Mouse (Mus musculus) embryonic facial prominence, embryonic 13.5 days (tissue): Measurements from ENCODE around the gene 5430403G16Rik. TPM values are rescaled to one million over a fixed set of nuclear protein-coding genes. Genes with fewer than 3 reads are reported as not detected.
"Not testable (repeated sequence)": the region's sequence is repeated elsewhere in the genome, so short reads cannot be mapped to it uniquely, and the experiment has no call there.

Source experiments
- ATAC-seq: fragments of 200-750 bp; cut with Nextera tagmentation; 2 replicates; pipeline ENCODE4 v1.8.0; 2017; ENCODE audit warnings: low read depth; ENCODE audit not compliant: insufficient number of reproducible peaks, insufficient read depth, low FRiP score, low TSS enrichment
- H3K27ac ChIP-seq: fragments of 300-500 bp; sonication (generic); 2 replicates; pipeline ENCODE4 v1.5.1; 2015; ENCODE audit warnings: moderate library complexity, mild to moderate bottlenecking, inconsistent platforms
- H3K27me3 ChIP-seq: fragments of 300-500 bp; sonication (generic); 2 replicates; pipeline ENCODE4 v1.6.1; 2015; ENCODE audit warnings: mild to moderate bottlenecking, inconsistent platforms
- H3K36me3 ChIP-seq: fragments of 300-500 bp; sonication (generic); 2 replicates; pipeline ENCODE4 v1.6.1; 2015; ENCODE audit warnings: mild to moderate bottlenecking, inconsistent platforms
- H3K4me1 ChIP-seq: fragments of 300-500 bp; sonication (generic); 2 replicates; pipeline ENCODE4 v1.6.1; 2015; ENCODE audit warnings: inconsistent platforms
- H3K4me2 ChIP-seq: fragments of 300-500 bp; sonication (generic); 2 replicates; pipeline ENCODE4 v1.6.1; 2015; ENCODE audit warnings: moderate library complexity, mild to moderate bottlenecking, inconsistent platforms
- H3K4me3 ChIP-seq: fragments of 300-500 bp; sonication (generic); 2 replicates; pipeline ENCODE4 v1.5.1; 2015; ENCODE audit warnings: mild to moderate bottlenecking, inconsistent platforms
- H3K9ac ChIP-seq: fragments of 300-500 bp; sonication (generic); 2 replicates; pipeline ENCODE4 v1.6.1; 2015; ENCODE audit warnings: mild to moderate bottlenecking, inconsistent platforms
- H3K9me3 ChIP-seq: fragments of 300-500 bp; sonication (generic); 2 replicates; pipeline ENCODE4 v1.6.1; 2016; ENCODE audit warnings: inconsistent platforms
- WGBS: fragments of 180-500 bp; shearing (Covaris S2); methylation state at CpG from one replicate; pipeline ENCODE4 v1.1.7; 2015; ENCODE audit warnings: mixed read lengths; 5-methylcytosine and 5-hydroxymethylcytosine counted together
- polyA plus RNA-seq: library from polyadenylated mRNA; unstranded; fragments of >200 nt; fragmentation: Nextera tagmentation; extraction: Ambion mirVana; gene quantifications from 2 replicates; pipeline ENCODE4 v1.2.1, GENCODE M21; 2015

Gene 5430403G16Rik
- 3.6 and 4.0 TPM in 2 replicates for polyA plus RNA-seq

DNA sequence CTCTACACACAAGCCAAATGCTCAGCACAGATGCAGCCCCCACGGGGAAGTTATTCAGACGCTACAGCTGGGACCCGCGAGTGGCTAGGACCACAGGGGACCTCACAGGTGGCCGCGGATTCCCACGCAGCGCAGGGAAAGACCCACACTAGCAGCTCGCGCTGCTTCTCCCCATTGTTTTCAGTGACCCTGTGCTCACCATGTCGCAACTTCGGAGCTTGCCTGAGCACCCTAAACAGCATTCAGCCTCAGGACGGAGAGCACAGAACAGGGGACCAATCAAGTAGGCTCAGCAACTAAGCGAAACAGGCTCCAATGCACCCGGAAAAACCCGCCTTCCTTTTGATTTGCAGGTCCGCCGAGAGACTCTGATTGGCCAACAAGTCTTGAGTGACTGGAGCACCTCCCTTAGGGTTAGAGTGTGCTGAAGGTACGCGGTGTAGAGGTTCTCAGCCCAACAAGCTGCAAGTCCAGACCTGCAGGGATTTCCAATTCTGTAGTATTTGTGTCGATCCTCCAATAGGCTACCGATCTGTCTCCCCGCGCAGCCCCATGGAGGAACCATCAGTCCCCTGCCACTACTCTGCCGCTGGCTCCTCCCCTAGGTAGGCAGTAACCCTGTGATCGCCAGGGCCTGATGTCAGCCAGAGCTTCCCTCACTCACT lies at the start of gene 5430403G16Rik:
TSS of gene 5430403G16Rik (minus strand) at position 505 of the 665 bp plus-strand sequence.
- H3K27ac ChIP-seq, result peak within 1 kb of the TSS; percentile 78
- ATAC-seq, result peak; percentile 95

DNA sequence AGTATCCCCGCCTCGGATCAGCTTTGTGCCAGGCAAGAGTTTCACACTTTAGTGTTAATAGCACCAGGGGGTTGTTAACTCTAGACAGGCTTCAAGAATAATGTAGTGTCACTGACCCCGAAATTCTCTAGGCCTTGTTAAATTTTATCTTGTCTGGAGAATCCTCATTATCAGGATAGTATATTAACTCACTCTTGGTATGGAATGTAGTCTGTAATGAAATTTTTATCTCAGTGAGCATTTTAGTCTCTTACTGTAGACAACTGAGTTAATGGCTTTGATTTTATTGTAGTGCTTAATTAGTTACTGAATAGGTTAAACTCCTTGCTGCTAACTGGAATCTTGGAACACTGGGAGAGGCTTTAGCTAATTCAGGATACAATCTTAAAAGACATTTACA lies 26.5 kb upstream of the 5430403G16Rik start:
- H3K9ac ChIP-seq, ATAC-seq, H3K9me3 ChIP-seq: not testable (repeated sequence)

More for the DNA sequence above, at the start of gene 5430403G16Rik:
- H3K4me3 ChIP-seq, result peak within 1 kb of the TSS; percentile 67
- H3K27me3 ChIP-seq, H3K9me3 ChIP-seq, H3K4me1 ChIP-seq, H3K36me3 ChIP-seq: not testable (repeated sequence)
- H3K9ac ChIP-seq, result peak within 1 kb of the TSS; percentile 78
- WGBS, result under 1% methylated on average over 26 of the region's 26 CpGs
- peak within 1 kb of the TSS; percentile 68 for H3K4me2 ChIP-seq

DNA sequence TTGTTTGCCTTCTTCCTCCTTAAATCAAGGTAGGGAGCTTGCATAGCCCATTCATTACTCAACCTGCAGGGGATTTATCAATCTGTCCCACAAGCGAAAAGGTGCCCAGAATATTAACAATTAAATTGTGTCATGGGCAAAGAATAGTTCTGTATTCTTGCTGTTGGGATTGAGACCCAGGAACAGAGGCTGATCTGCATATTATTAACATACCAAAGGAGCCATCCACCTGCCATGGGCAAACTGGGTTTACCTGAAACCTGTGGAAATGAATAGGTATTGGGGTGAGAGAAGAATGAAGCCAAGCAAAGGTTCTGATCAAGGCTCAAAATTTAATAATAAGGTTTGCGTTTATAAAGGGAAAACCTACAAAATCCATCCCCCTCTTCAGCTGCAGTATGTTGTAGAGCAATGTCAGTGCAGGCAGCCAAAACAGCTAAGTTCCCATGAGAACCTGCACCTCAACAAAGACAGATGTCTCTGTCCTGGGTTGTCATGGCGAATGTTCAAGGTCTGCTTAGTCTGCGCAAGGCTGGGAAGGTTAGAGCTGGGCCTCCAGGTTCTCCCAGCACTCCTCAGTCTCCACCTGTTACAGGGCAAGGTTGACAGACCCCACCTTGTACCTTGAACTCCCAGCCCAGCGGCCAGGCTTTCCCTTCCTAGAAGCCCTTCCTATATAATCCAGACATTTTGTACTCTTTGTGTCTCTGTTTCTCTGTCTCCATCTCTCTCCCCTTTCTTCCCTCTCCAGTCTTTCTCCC lies 544 bp upstream of the 5430403G16Rik start:
- not testable (repeated sequence) for ATAC-seq

More for the DNA sequence above, 26.5 kb upstream of the 5430403G16Rik start:
- H3K27ac ChIP-seq, H3K36me3 ChIP-seq, H3K4me2 ChIP-seq, H3K4me1 ChIP-seq, H3K27me3 ChIP-seq, H3K4me3 ChIP-seq: not testable (repeated sequence)
- whole genome bisulfite sequencing, result 82% methylated on average over 3 of the region's 3 CpGs

DNA sequence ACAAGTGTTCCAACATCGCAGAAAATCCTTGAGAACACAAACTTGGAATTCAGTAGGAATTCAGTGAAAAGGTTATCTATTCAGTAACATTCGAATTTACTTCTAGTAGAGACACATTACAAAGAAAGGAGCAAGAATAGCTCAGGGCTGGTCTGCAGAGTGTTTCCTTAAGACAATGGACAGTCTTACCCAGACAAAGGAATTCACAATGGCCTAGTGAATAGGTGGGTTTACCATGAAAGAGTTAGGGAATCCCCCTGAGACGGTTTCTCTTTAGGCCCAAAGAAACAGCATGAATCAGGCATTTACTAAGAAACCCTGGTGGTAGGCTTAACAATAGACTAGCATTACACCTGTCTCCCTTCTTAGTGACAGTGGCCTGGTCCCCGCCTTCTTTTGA lies 7.9 kb downstream of the 5430403G16Rik start:
- Histone ChIP-seq H3K9me3 (peaks cover 22% of the 10 kb centered on the region), H3K27me3 (no peaks in the 10 kb centered on the region), H3K9ac (no peak overlapping the region), H3K4me2 (no peak overlapping the region), H3K27ac (no peak overlapping the region), H3K4me1 (no peaks in the 10 kb centered on the region), H3K36me3 (no peaks in the 10 kb centered on the region), H3K4me3 (no peak overlapping the region)
- no peak for ATAC-seq
- WGBS, result 68% methylated on average over 4 of the region's 4 CpGs

More for the DNA sequence above, 544 bp upstream of the 5430403G16Rik start:
- H3K4me3 ChIP-seq, result peak overlapping the region; percentile 67
- 54% methylated on average over 5 of the region's 5 CpGs for WGBS
- H3K27me3 ChIP-seq, H3K9me3 ChIP-seq, H3K27ac ChIP-seq, H3K4me1 ChIP-seq, H3K36me3 ChIP-seq, H3K9ac ChIP-seq: not testable (repeated sequence)
- peak overlapping the region; percentile 68 for H3K4me2 ChIP-seq

Other genes starting within 250 kb of the 5430403G16Rik start
- gene Crlf2, start 132.0 kb downstream of the 5430403G16Rik start, polyA plus RNA-seq, result 6.7 and 7.3 TPM in 2 replicates
- 7.7 and 8.1 TPM in 2 replicates for gene 4930522L14Rik, start 60.8 kb upstream of the 5430403G16Rik start, polyA plus RNA-seq
- 0.88 and 1.1 TPM in 2 replicates for gene Gm15446, start 232.4 kb upstream of the 5430403G16Rik start, polyA plus RNA-seq